Mouse (Mus musculus) kidney, postnatal 0 days (tissue): ENCODE results near the gene Olfr642. TPM values are rescaled to one million over a fixed set of nuclear protein-coding genes. Genes with fewer than 3 reads are reported as not detected.

Source experiments
- ATAC-seq: fragments of 200-750 bp; cut with Nextera tagmentation; replicated peaks from 2 replicates; pipeline ENCODE4 v1.8.0; 2017; ENCODE audit warnings: low read depth, moderate number of reproducible peaks, moderate TSS enrichment, moderate library complexity; ENCODE audit not compliant: low FRiP score
- DNase-seq: peaks from one replicate; pipeline ENCODE4 v3.0.0-alpha.2; 2016; ENCODE audit warnings: low spot score
- H3K27ac ChIP-seq: fragments of 300-500 bp; sonication (generic); 2 replicates; pipeline ENCODE4 v1.5.1; 2014; ENCODE audit warnings: mild to moderate bottlenecking
- H3K27me3 ChIP-seq: fragments of 300-500 bp; sonication (generic); 2 replicates; pipeline ENCODE4 v1.6.1; 2014; ENCODE audit warnings: low read length, mixed read lengths; ENCODE audit not compliant: insufficient read depth
- H3K36me3 ChIP-seq: fragments of 300-500 bp; sonication (generic); 2 replicates; pipeline ENCODE4 v1.6.1; 2014; ENCODE audit warnings: low read length, mixed read lengths; ENCODE audit not compliant: insufficient read depth
- H3K4me1 ChIP-seq: fragments of 300-500 bp; sonication (generic); replicated peaks from 2 replicates; pipeline ENCODE4 v1.6.1; 2014; ENCODE audit warnings: antibody characterized with exemption, low read length, mixed read lengths; ENCODE audit not compliant: insufficient read depth
- H3K4me2 ChIP-seq: fragments of 300-500 bp; sonication (generic); 2 replicates; pipeline ENCODE4 v1.6.1; 2014; ENCODE audit warnings: mild to moderate bottlenecking, low read length, moderate library complexity, mixed read lengths
- H3K4me3 ChIP-seq: fragments of 300-500 bp; sonication (generic); replicated peaks from 2 replicates; pipeline ENCODE4 v1.5.1; 2014; ENCODE audit warnings: low read depth, low read length
- H3K9ac ChIP-seq: fragments of 300-500 bp; sonication (generic); 2 replicates; pipeline ENCODE4 v1.6.1; 2014; ENCODE audit warnings: low read depth, low read length
- H3K9me3 ChIP-seq: fragments of 300-500 bp; sonication (generic); replicated peaks from 2 replicates; pipeline ENCODE4 v1.6.1; 2016; ENCODE audit warnings: low read length, inconsistent platforms, mixed read lengths
- CTCF ChIP-seq: IDR thresholded peaks from 2 replicates; pipeline ENCODE4 v1.5.1; 2016; ENCODE audit warnings: antibody characterized with exemption, low read depth, mild to moderate bottlenecking, moderate library complexity
- WGBS: fragments of 180-500 bp; shearing (Covaris S2); extraction: QIAGEN DNeasy Blood & Tissue Kit; methylation state at CpG from one replicate; pipeline ENCODE4 v1.1.7; 2014; 5-methylcytosine and 5-hydroxymethylcytosine counted together
- polyA plus RNA-seq: library from polyadenylated mRNA; unstranded; fragments of >200 nt; fragmentation: Nextera tagmentation; extraction: Ambion mirVana; gene quantifications from 2 replicates; pipeline ENCODE4 v1.2.1, GENCODE M21; 2015

The Olfr642 gene
- not detected in 2 replicates for polyA plus RNA-seq

- Histone ChIP-seq H3K9me3 (no peaks in the 10 kb centered on the region), H3K4me3 (no peak within 1 kb of the TSS), H3K9ac (no peak within 1 kb of the TSS), H3K36me3 (no peaks in the 10 kb centered on the region), H3K4me1 (no peaks in the 10 kb centered on the region), H3K27me3 (no peaks in the 10 kb centered on the region), H3K4me2 (no peak within 1 kb of the TSS), H3K27ac (no peak within 1 kb of the TSS)
- no peak for TF ChIP-seq CTCF
- DNase-seq, result no peak
- WGBS, result 84% methylated on average over 1 of the region's 1 CpGs
- ATAC-seq, result no peak
Measured at GRCm38 (mm10) chr7:104052566-104052965, at the start of gene Olfr642. Gene Olfr642 (minus strand): TSS chr7:104052666.

- Histone ChIP-seq H3K4me2 (no peak within 1 kb of the TSS), H3K4me1 (no peaks in the 10 kb centered on the region), H3K27me3 (no peaks in the 10 kb centered on the region), H3K4me3 (no peak within 1 kb of the TSS), H3K36me3 (no peaks in the 10 kb centered on the region), H3K9ac (no peak within 1 kb of the TSS), H3K27ac (no peak within 1 kb of the TSS), H3K9me3 (no peaks in the 10 kb centered on the region)
- ATAC-seq (no peak), DNase-seq (no peak)
- no peak for TF ChIP-seq CTCF
- 80% methylated on average over 1 of the region's 1 CpGs for WGBS
Measured at GRCm38 (mm10) chr7:104085365-104085764, 32.9 kb upstream of the Olfr642 start, which contains the start of gene Olfr645. Gene Olfr645 (minus strand): TSS chr7:104085465.

- WGBS, result 70% methylated on average over 2 of the region's 2 CpGs
- Histone ChIP-seq H3K9me3 (no peaks in the 10 kb centered on the region), H3K9ac (no peak within 1 kb of the TSS), H3K27me3 (no peaks in the 10 kb centered on the region), H3K36me3 (no peaks in the 10 kb centered on the region), H3K4me1 (no peaks in the 10 kb centered on the region), H3K4me3 (no peak within 1 kb of the TSS), H3K4me2 (no peak within 1 kb of the TSS), H3K27ac (no peak within 1 kb of the TSS)
- DNase-seq, result no peak
- TF ChIP-seq CTCF, result no peak
- ATAC-seq, result no peak
Measured at GRCm38 (mm10) chr7:104071769-104072168, 19.3 kb upstream of the Olfr642 start, which contains the start of gene Olfr644. Gene Olfr644 (minus strand): TSS chr7:104071869.

GRCm38 (mm10) chr7:104061345-104061744 lies 8.9 kb upstream of the Olfr642 start, which contains the start of gene 4930516K23Rik:
Gene 4930516K23Rik (minus strand): TSS chr7:104061445.
- H3K4me2 ChIP-seq, result no peak within 1 kb of the TSS
- H3K9me3 ChIP-seq, result no peaks in the 10 kb centered on the region
- no peak within 1 kb of the TSS for H3K4me3 ChIP-seq
- H3K27me3 ChIP-seq, result no peaks in the 10 kb centered on the region
- WGBS, result 42% methylated on average over 2 of the region's 2 CpGs
- H3K36me3 ChIP-seq, result no peaks in the 10 kb centered on the region
- ATAC-seq, result no peak
- no peak within 1 kb of the TSS for H3K27ac ChIP-seq
- DNase-seq, result no peak
- no peaks in the 10 kb centered on the region for H3K4me1 ChIP-seq
- H3K9ac ChIP-seq, result no peak within 1 kb of the TSS
- TF ChIP-seq CTCF, result no peak

- H3K4me1 ChIP-seq, result no peaks in the 10 kb centered on the region
- no peaks in the 10 kb centered on the region for H3K27me3 ChIP-seq
- whole genome bisulfite sequencing, result 100% methylated on average over 1 of the region's 1 CpGs
- H3K27ac ChIP-seq, result no peak overlapping the region
- no peak overlapping the region for H3K9ac ChIP-seq
- no peak for ATAC-seq
- TF ChIP-seq CTCF, result no peak
- no peak overlapping the region for H3K4me2 ChIP-seq
- H3K4me3 ChIP-seq, result no peak overlapping the region
- no peak for DNase-seq
- no peaks in the 10 kb centered on the region for H3K36me3 ChIP-seq
- H3K9me3 ChIP-seq, result no peaks in the 10 kb centered on the region
Measured at GRCm38 (mm10) chr7:104059215-104059614, 6.7 kb upstream of the Olfr642 start.

- Histone ChIP-seq H3K4me2 (no peak overlapping the region), H3K9me3 (no peaks in the 10 kb centered on the region), H3K27me3 (no peaks in the 10 kb centered on the region), H3K4me3 (no peak overlapping the region), H3K4me1 (no peaks in the 10 kb centered on the region), H3K36me3 (no peaks in the 10 kb centered on the region), H3K27ac (no peak overlapping the region), H3K9ac (no peak overlapping the region)
- WGBS, result 91% methylated on average over 4 of the region's 4 CpGs
- TF ChIP-seq CTCF, result no peak
- DNase-seq (no peak), ATAC-seq (no peak)
Measured at GRCm38 (mm10) chr7:104050745-104051144, 1.7 kb downstream of the Olfr642 start.

- no peak for TF ChIP-seq CTCF
Measured at GRCm38 (mm10) chr7:104035145-104035544, 17.3 kb downstream of the Olfr642 start, which contains the start of gene Olfr641. Gene Olfr641 (plus strand): TSS chr7:104035445.

More at GRCm38 (mm10) chr7:104035145-104035544, 17.3 kb downstream of the Olfr642 start, which contains the start of gene Olfr641:
- Histone ChIP-seq H3K4me2 (no peak within 1 kb of the TSS), H3K9ac (no peak within 1 kb of the TSS), H3K4me3 (no peak within 1 kb of the TSS), H3K36me3 (no peaks in the 10 kb centered on the region), H3K4me1 (no peaks in the 10 kb centered on the region), H3K27me3 (no peaks in the 10 kb centered on the region), H3K27ac (no peak within 1 kb of the TSS), H3K9me3 (no peaks in the 10 kb centered on the region)
- WGBS, result 71% methylated on average over 1 of the region's 1 CpGs
- DNase-seq, result no peak
- ATAC-seq, result no peak
